Mouse (Mus musculus) large intestine, adult 2 months (tissue): ENCODE results near the gene Cul7. TPM values are rescaled to one million over a fixed set of nuclear protein-coding genes. Genes with fewer than 3 reads are reported as not detected.
A peak's percentile ranks its signal among the peaks of the same experiment; 100 is the strongest.

Experiments used
- DNase-seq: peaks from one replicate; pipeline ENCODE4 v3.0.0-alpha.2; 2012; ENCODE audit warnings: low read depth, low spot score
- WGBS: fragments of 180-500 bp; shearing (Covaris S2); methylation state at CpG from one replicate; pipeline ENCODE4 v1.1.7; 2018; 5-methylcytosine and 5-hydroxymethylcytosine counted together
- polyA plus RNA-seq: library from polyadenylated mRNA; depleted of rRNA; stranded (reverse); fragments of >200 nt; gene quantifications from 2 replicates; pipeline ENCODE4 v1.2.3, GENCODE M21; 2012

The Cul7 gene
- polyA plus RNA-seq, 1 experiment: 7.7 TPM

DNA sequence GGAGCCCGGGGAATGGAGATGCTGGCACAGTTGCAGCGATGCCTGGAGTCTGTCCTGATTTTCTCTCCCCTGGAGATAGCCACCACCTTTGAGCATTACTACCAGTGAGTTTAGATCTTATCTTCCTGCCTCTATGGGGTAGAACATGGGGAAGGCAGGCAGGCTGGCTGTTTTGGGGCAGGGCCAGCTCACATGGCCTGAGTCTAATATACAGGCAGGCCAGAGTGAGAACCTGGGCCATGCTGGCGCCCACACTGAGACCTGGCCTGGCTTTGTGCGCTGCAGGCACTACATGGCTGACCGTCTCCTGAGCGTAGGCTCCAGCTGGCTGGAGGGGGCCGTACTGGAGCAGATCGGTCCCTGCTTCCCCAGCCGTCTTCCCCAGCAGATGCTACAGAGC, 11.2 kb downstream of the Cul7 start:
- no peak for DNase-seq
- 94% methylated on average over 9 of the region's 9 CpGs for WGBS

DNA sequence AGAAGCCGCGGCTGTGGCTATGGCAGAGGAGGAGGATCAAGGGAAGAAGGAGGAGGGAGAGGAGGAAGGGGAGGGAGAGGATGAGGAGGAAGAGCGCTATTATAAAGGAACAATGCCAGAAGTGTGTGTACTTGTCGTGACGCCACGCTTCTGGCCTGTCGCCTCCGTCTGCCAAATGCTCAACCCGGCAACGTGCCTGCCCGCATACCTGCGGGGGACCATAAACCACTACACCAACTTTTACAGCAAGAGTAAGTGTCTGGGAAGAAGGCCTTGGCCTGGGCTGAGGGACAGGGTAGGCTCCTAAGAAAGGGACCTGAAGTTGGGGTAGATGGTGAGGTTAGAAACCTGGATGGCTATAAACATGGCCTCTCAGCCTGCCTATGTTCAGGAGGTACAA, 11.8 kb downstream of the Cul7 start:
- DNase-seq: no peak
- 72% methylated on average over 12 of the region's 12 CpGs for WGBS

DNA sequence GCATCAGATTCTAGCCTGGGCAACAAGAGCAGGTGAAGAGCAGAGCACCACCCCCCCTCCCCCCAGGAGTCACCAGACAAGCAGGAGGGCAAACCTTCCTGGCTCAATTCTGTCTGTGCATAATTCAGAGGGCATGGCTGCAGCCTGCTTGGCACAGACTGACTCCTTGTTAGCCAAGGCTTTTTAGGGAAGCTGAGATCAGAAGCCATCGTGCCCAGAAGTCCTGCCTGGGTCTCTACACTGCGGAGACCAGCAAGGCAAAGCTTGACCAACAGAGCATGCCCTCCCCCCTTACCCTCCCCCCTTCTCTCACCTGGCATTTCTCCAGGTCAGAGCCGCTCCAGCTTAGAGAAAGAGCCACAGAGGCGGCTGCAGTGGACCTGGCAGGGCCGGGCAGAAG, 12.6 kb downstream of the Cul7 start:
- WGBS: 74% methylated on average over 5 of the region's 5 CpGs
- DNase-seq: no peak

DNA sequence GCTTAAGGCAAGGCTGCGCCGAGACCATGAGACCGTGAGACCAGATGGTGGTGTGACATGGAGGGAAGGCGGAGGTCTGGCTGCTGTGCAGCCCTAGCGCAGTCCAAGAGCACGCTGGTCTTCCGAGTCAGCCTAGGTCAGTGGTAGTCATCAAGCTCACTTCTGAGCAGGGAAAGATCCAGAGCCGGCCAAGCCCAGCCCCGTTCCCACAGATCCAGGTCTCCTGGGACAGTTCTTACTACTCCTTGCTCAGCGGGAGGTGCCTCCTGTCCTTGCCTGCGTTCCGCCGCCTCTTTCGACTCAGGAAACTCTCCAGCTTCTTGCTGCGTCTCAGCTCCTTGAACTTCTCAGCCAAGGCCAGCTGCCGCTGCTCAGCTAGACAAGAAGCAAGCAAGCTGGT, 17.6 kb downstream of the Cul7 start:
- WGBS: 83% methylated on average over 16 of the region's 16 CpGs
- DNase-seq: no peak

GRCm38 (mm10) chr17:46669911-46670310, 19.8 kb downstream of the Cul7 start:
- WGBS: 96% methylated on average over 10 of the region's 10 CpGs
- no peak for DNase-seq

DNA sequence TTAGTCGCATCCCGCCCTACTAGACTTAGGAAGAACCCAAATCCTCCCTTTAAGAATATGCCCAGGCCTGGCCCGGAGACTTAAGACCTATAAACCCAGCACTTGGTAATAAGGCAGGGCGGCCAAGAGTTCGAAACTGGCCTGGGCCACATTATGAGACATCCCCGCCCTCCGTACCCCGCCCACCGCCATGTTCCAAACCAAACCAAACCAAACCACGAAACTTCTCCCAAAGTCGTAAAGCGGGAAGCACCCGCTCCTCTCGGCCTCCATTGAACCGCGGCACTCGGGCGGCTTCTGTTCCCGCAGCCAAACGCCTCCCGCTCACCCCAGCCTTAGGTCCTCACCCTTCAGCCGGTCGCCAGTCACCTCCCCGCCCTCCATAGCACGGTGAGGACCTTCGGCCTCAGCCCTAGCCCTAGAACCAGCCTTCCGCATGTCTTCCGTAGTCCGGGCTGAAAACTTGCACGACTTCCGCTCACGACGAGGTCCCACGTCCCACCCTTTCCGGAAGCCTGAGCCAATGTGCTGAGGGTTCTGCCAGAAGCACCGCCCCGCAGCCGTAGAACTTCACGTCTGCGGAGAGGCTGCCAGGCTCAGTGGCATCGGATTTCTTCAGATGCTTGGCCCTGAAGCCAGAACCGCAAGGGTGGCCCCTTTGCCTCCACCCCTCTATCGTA, 23.9 kb downstream of the Cul7 start, which contains the start of gene Rrp36:
Rrp36 (minus strand) TSS at position 503 of the 680 bp plus-strand sequence.
- peak; percentile 79 for DNase-seq
- under 1% methylated on average over 43 of the region's 43 CpGs for WGBS

DNA sequence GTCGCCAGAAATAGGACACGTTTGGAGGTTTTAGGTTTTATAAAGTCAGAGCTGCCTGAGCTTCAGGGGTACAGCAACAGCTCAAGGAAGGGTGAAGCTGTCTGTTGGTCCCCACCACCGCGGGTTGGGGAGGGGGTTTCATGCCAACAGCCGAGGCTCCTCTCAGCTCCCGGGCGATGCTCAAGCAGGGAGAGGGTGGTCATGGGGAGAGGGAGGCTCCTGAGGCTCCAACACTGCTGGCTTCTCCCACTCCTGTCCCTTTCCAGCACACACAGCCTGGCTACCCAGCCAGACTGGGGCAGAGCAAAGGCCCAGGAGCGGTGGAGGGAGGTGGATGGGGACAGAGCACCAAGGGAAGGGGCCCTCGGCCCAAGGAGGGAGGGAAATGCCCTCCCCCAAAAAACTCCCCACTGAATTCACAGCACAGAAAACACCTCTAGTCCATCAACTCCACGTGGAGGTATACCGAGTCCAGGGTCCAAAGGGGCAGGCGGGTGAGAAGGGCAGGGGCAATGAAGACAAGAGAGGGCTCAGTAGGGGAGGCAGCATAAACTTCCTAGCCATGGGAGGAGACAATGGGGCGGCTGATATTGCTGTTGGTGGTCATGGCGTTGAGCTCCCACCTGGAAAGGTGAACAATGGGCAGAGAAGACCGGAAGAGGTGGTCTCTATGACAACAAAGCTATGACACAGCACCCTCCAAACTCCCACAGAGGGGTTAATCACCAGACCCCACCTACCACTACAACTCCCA, 24.6 kb downstream of the Cul7 start:
- 25% methylated on average over 15 of the region's 15 CpGs for WGBS
- no peak for DNase-seq

DNA sequence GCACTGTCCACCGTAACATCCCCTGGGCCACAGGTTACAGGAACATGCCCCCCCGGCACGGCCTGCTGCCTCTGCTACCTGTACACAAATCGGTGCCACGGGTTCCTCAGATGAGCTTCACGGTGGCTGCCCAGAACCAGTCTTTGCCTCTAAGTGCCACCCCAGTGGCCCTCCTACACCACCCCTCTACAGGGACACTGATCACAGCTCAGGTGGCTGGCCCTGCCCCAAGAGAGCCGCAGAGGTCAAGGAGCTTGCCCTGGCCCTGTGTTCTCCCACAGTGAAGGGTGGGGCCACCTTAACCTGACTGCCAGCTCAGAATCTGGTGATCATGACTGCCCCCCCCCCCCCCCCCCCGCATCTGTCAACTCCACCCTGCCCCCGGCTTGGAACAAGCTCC, 28.3 kb downstream of the Cul7 start, which contains the start of gene Mea1:
Mea1 (plus strand) TSS at position 378 of the 400 bp plus-strand sequence.
- 82% methylated on average over 9 of the region's 9 CpGs for WGBS
- no peak for DNase-seq

DNA sequence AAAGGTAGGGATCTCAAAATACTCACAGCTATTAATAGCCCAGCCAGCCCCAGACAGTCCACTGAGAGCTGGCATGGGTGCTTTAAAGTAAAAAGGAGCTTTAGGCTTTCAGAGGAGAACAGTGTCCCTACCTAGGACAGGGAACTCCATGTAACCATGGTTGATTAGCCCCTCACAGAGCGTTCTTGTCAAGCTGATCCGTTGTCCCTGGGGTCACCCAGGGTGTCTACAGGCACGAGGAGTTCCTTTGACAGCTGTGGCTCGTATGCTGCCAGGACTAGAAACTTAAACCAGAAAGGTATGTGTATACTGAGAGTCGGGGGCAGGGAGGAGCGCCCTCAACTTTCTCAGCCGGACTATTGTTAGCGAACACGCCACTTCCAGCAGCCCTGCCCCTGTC, 28.8 kb downstream of the Cul7 start:
- DNase-seq: no peak
- WGBS: 48% methylated on average over 9 of the region's 9 CpGs

GRCm38 (mm10) chr17:46679843-46680759, 30.0 kb downstream of the Cul7 start:
- 1% methylated on average over 34 of the region's 34 CpGs for WGBS
- DNase-seq: no peak

GRCm38 (mm10) chr17:46680760-46681373, 30.7 kb downstream of the Cul7 start, which contains the start of gene Klhdc3:
Klhdc3 (minus strand) TSS chr17:46680914.
- under 1% methylated on average over 49 of the region's 49 CpGs for WGBS

DNA sequence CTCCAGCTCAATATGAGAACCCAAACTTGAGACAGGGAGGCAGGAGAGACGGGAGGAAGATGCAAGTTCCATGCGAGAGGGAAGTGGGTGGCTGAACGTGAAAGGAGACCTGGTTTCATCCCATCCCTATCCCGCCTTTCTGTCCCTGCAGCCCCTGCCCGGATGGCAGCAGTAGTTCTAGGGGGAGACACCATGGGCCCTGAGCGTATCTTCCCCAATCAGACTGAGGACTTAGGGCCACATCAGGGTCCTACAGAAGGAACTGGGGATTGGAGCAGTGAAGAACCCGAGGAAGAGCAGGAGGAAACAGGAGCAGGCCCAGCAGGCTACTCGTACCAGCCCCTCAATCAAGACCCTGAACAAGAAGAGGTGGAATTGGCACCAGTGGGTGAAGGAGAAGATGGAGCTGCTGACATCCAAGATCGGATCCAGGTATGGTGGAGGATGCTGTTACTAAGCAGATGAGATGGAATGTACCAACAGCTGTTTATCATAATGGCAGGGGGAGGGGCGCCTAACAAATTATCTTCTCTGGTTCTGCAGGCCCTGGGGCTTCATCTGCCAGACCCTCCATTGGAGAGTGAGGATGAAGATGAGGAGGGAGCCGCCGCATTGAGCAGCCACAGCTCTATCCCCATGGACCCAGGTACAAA, 31.5 kb downstream of the Cul7 start:
- 25% methylated on average over 12 of the region's 12 CpGs for WGBS
- no peak for DNase-seq

More at GRCm38 (mm10) chr17:46680760-46681373, 30.7 kb downstream of the Cul7 start, which contains the start of gene Klhdc3:
- peak; percentile 93 for DNase-seq

- 75% methylated on average over 16 of the region's 16 CpGs for WGBS
- no peak for DNase-seq
These were observed 32.7 kb downstream of the Cul7 start for GRCm38 (mm10) chr17:46682654-46683389.

GRCm38 (mm10) chr17:46685913-46686312, 35.8 kb downstream of the Cul7 start:
- WGBS: 86% methylated on average over 6 of the region's 6 CpGs
- no peak for DNase-seq

DNA sequence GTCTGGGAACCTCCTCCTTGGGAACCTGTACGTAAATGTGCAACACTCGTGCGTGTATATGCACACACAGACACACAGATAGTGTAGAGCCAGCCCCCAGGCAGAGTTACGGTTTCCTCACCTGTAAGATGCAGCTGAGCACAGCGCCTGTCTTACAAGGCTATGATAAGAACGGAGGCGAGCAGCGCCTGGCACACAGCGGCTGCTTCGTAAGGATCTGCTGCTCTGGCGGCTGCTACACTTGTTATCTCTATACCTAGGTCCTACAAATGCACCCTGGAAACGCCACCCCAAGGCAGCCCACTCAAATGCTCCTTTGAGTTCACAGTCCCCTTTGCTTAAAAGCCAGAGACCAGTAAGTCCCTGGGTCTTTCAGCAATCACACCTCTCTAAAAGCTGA, 40.5 kb downstream of the Cul7 start:
- no peak for DNase-seq
- WGBS: 92% methylated on average over 12 of the region's 12 CpGs

DNA sequence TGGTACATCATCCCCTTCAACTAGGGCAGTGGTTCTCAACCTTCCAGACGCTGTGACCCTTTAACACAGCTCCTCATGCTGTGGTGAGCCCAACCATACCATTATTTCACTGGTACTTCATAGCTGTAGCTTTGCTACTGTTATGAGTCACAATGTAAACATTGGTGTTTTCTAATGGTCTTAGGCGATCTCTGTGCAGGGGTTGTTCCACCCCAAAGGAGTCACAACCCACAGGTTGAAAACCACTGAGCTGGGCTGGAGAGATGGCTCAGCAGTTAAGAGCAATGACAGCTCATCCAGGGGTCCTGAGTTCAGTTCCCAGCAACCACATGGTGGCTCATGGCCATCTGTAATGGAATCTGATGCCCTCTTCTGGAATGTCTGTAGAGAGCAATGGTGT, 41.3 kb downstream of the Cul7 start:
- 59% methylated on average over 2 of the region's 2 CpGs for WGBS

GRCm38 (mm10) chr17:46694517-46695063, 44.5 kb downstream of the Cul7 start:
- DNase-seq: no peak
- 89% methylated on average over 1 of the region's 1 CpGs for WGBS

More for the DNA sequence above, 41.3 kb downstream of the Cul7 start:
- DNase-seq: no peak

DNA sequence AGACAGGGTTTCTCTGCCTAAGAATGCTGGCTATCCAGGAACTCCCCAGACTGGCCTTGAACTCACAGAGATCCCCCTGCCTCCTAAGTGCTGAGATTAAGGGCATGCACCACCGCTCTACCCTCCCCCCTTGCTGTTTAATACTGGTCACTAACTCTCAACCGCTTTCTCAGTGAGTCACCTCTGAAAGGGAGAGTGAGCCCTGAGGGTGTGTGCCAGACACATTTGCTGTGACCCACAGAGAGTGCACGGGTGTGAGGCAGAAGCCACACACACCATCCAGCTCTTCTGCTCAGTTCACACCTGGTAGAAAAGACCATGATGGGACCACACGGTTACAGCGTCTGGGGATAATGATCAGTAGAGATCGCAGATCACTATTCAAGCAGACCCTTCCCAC, 48.4 kb downstream of the Cul7 start:
- 79% methylated on average over 6 of the region's 6 CpGs for WGBS
- no peak for DNase-seq
